Comparison of ENCODE assay signal across 8 mouse cellular contexts in genomic region chr13:81369564-81369963, GRCm38 (mm10).
DNase-seq lines count a peak whose midpoint lies in the region; ATAC-seq and TF ChIP-seq lines count a peak whose summit lies in the region.

No protein-coding gene starts in this region.

- no peak for TF ChIP-seq EP300 in CH12.LX (IDR thresholded peaks at IDR 0.05; ENCODE audit: low read length)

- H3K4me2 ChIP-seq in kidney, embryonic 16.5 days (replicated peaks; ENCODE audit: low read depth, low read length) = no peak overlapping the region
- no peak overlapping the region for H3K4me2 ChIP-seq in CH12.LX (ENCODE audit: insufficient read depth, low read depth, poor library complexity, severe bottlenecking)
- H3K4me2 ChIP-seq in forebrain, embryonic 14.5 days (ENCODE audit: low read length) = no peak overlapping the region

- ATAC-seq in kidney, embryonic 16.5 days (ENCODE audit: low FRiP score, low TSS enrichment) = no peak; the same call in 1 of the 2 replicates
- ATAC-seq in forebrain, embryonic 14.5 days = peak; percentile 42; the same call in 1 of the 2 replicates

- TF ChIP-seq RAD21 in CH12.LX (IDR thresholded peaks at IDR 0.05; ENCODE audit: low read depth, low read length) = peak; percentile 87

- no peaks in the 10 kb centered on the region for H3K4me1 ChIP-seq in kidney, embryonic 16.5 days (ENCODE audit: insufficient read depth, low read length)
- no peaks in the 10 kb centered on the region for H3K4me1 ChIP-seq in CH12.LX (ENCODE audit: control insufficient read depth in 1 of 2, insufficient read depth in 2 of 2)
- no peaks in the 10 kb centered on the region for H3K4me1 ChIP-seq in forebrain, embryonic 14.5 days (ENCODE audit: control insufficient read depth, insufficient read depth, low read length)

- in situ Hi-C loops in CH12.LX (cut with MboI; ENCODE audit: low pct_ligation_motif_present, low pct_unique_long_range_greater_than_20kb, low sequenced_read_pairs) = loop anchor here (5.0 kb wide), 1 partner anchor 492 kb away; no protein-coding TSS in a partner anchor

- WGBS in kidney, embryonic 16.5 days = 83% methylated on average over 2 of the region's 2 CpGs
- 87% methylated on average over 2 of the region's 2 CpGs for WGBS in forebrain, embryonic 14.5 days

- H3K36me3 ChIP-seq in kidney, embryonic 16.5 days (ENCODE audit: insufficient read depth, low read length) = no peaks in the 10 kb centered on the region
- H3K36me3 ChIP-seq in CH12.LX (replicated peaks in 1 of 2; ENCODE audit: control insufficient read depth in 1 of 2, insufficient read depth in 1 of 2, low read length in 1 of 2) = no peaks in the 10 kb centered on the region
- H3K36me3 ChIP-seq in forebrain, embryonic 14.5 days (ENCODE audit: control insufficient read depth, insufficient read depth, low read length) = no peaks in the 10 kb centered on the region

- no peak overlapping the region for H3K9ac ChIP-seq in kidney, embryonic 16.5 days (replicated peaks; ENCODE audit: low read length)
- no peak overlapping the region for H3K9ac ChIP-seq in CH12.LX (ENCODE audit: insufficient read depth, low read depth)
- H3K9ac ChIP-seq in forebrain, embryonic 14.5 days (ENCODE audit: low read length) = no peak overlapping the region

- dilution Hi-C loops in CH12.LX (cut with MboI; ENCODE audit: extremely low pct_ligation_motif_present, extremely low pct_unique_long_range_greater_than_20kb, low sequenced_read_pairs) = no loop called here

- peak; percentile 33 for DNase-seq in kidney, adult 9 months
- DNase-seq in A20 (ENCODE audit: low read depth, low spot score) (peak; percentile 22), CH12.LX (ENCODE audit: extremely low read depth) (peak; percentile 29)
- DNase-seq in forebrain, embryonic 14.5 days (ENCODE audit: low spot score) = peak; percentile 42
- DNase-seq in urinary bladder, adult 2 months (ENCODE audit: low spot score) = no peak
- DNase-seq in ovary, postnatal 10 days (ENCODE audit: low spot score) = no peak
- no peak for DNase-seq in testis, postnatal 10 days (ENCODE audit: low spot score)

- H3K27me3 ChIP-seq in kidney, embryonic 16.5 days (ENCODE audit: insufficient read depth, low read length) = no peaks in the 10 kb centered on the region
- H3K27me3 ChIP-seq in CH12.LX (replicated peaks) = no peaks in the 10 kb centered on the region
- H3K27me3 ChIP-seq in forebrain, embryonic 14.5 days (replicated peaks; ENCODE audit: control insufficient read depth, insufficient read depth, low read length) = no peaks in the 10 kb centered on the region

- TF ChIP-seq CTCF in CH12.LX (conservative IDR thresholded peaks at IDR 0.05 in 1 of 2, IDR thresholded peaks at IDR 0.05 in 1 of 2; ENCODE audit: low read depth in 2 of 2, low read length in 2 of 2) = peak; percentile 18 to 85; a peak in 3 of 4 replicates

- no peak for TF ChIP-seq POLR2A in CH12.LX (IDR thresholded peaks at IDR 0.05; ENCODE audit: low read depth, low read length)

- H3K4me3 ChIP-seq in kidney, embryonic 16.5 days (ENCODE audit: low read length) = no peak overlapping the region
- no peak overlapping the region for H3K4me3 ChIP-seq in CH12.LX (replicated peaks in 1 of 3; ENCODE audit: low read depth in 2 of 3, low read length in 2 of 3, poor library complexity in 1 of 3)
- no peak overlapping the region for H3K4me3 ChIP-seq in forebrain, embryonic 14.5 days (ENCODE audit: low read depth, low read length)

- no peaks in the 10 kb centered on the region for H3K9me3 ChIP-seq in kidney, embryonic 16.5 days (ENCODE audit: low read length)
- H3K9me3 ChIP-seq in CH12.LX (replicated peaks; ENCODE audit: low read length) = no peaks in the 10 kb centered on the region
- H3K9me3 ChIP-seq in forebrain, embryonic 14.5 days (replicated peaks; ENCODE audit: control insufficient read depth, low read length) = no peaks in the 10 kb centered on the region

- no peak overlapping the region for H3K27ac ChIP-seq in kidney, embryonic 16.5 days (ENCODE audit: low read length)
- no peak overlapping the region for H3K27ac ChIP-seq in CH12.LX (ENCODE audit: insufficient read depth, low read depth)
- no peak overlapping the region for H3K27ac ChIP-seq in forebrain, embryonic 14.5 days (ENCODE audit: low read depth, low read length)

- H3K79me2 ChIP-seq in CH12.LX (replicated peaks; ENCODE audit: control insufficient read depth, extremely low read depth, insufficient read depth, poor library complexity, severe bottlenecking) = no peaks in the 10 kb centered on the region

TF ChIP-seq in CH12.LX, 34 proteins besides CTCF, POLR2A, EP300 and RAD21:
- TF ChIP-seq MXI1 (IDR thresholded peaks at IDR 0.05; ENCODE audit: low read depth, low read length) = no peak
- TF ChIP-seq E2F4 (IDR thresholded peaks at IDR 0.05; ENCODE audit: insufficient replicate concordance, low read depth, low read length) = no peak
- TF ChIP-seq PAX5 (IDR thresholded peaks at IDR 0.05; ENCODE audit: low read length) = no peak
- TF ChIP-seq JUN (IDR thresholded peaks at IDR 0.05; ENCODE audit: insufficient read depth, low read depth, low read length) = no peak; the same call in 1 of the 2 replicates
- no peak for TF ChIP-seq MAX (IDR thresholded peaks at IDR 0.05; ENCODE audit: low read length)
- TF ChIP-seq USF2 (conservative IDR thresholded peaks at IDR 0.05; ENCODE audit: low read depth, low read length) = no peak
- TF ChIP-seq RCOR1 (conservative IDR thresholded peaks at IDR 0.05; ENCODE audit: low read depth, low read length) = no peak
- no peak for TF ChIP-seq ZKSCAN1 (IDR thresholded peaks at IDR 0.05; ENCODE audit: borderline replicate concordance, low read depth, low read length)
- peak; percentile 78 for TF ChIP-seq SMC3 (IDR thresholded peaks at IDR 0.05; ENCODE audit: low read depth, low read length)
- no peak for TF ChIP-seq ETS1 (conservative IDR thresholded peaks at IDR 0.05; ENCODE audit: low read depth, low read length)
- TF ChIP-seq USF1 (IDR thresholded peaks at IDR 0.05; ENCODE audit: low read depth, low read length) = no peak
- TF ChIP-seq SIN3A (IDR thresholded peaks at IDR 0.05; ENCODE audit: low read length) = no peak
- TF ChIP-seq TCF12 (IDR thresholded peaks at IDR 0.05; ENCODE audit: low read depth, low read length) = no peak
- TF ChIP-seq JUND (conservative IDR thresholded peaks at IDR 0.05; ENCODE audit: low read depth, low read length) = no peak
- TF ChIP-seq MYC (IDR thresholded peaks at IDR 0.05; ENCODE audit: low read depth, low read length) = no peak
- peak; percentile 96 for TF ChIP-seq ZNF384 (IDR thresholded peaks at IDR 0.05; ENCODE audit: low read depth, low read length)
- TF ChIP-seq ZC3H11A (IDR thresholded peaks at IDR 0.05; ENCODE audit: low read depth, low read length) = peak; percentile 51; the same call in 1 of the 2 replicates
- TF ChIP-seq UBTF (IDR thresholded peaks at IDR 0.05; ENCODE audit: low read depth, low read length) = no peak
- TF ChIP-seq NELFE (IDR thresholded peaks at IDR 0.05; ENCODE audit: low read depth, low read length) = no peak
- no peak for TF ChIP-seq GABPA (IDR thresholded peaks at IDR 0.05; ENCODE audit: insufficient replicate concordance, low read depth, low read length)

Comparison
In these comparisons a context has a peak if more than half of its experiments do, and no peak if none do; other contexts are left out.
1. DNase-seq: peak in kidney, adult 9 months (single experiment), A20 (single experiment), CH12.LX (single experiment) and forebrain, embryonic 14.5 days (single experiment); none in urinary bladder, adult 2 months (single experiment), ovary, postnatal 10 days (single experiment) and testis, postnatal 10 days (single experiment).